Mouse (Mus musculus): ENCODE results near the gene Ccdc9. TPM values are rescaled to one million over a fixed set of nuclear protein-coding genes. Genes with fewer than 3 reads are reported as not detected.
A peak's percentile ranks its signal among the peaks of the same experiment; 100 is the strongest.
"Not testable (repeated sequence)": the region's sequence is repeated elsewhere in the genome, so short reads cannot be mapped to it uniquely, and the experiment has no call there.

The Ccdc9 gene
- total RNA-seq, 2 experiments from 2014 or later: 29.1 to 36.9 TPM

GRCm38 (mm10) chr7:16308093-16308492, 21.5 kb upstream of the Ccdc9 start, which contains the start of gene Bbc3:
Bbc3 (plus strand) TSS chr7:16308393.
- DNase-seq: not testable (repeated sequence)

GRCm38 (mm10) chr7:16307141-16307540, 20.5 kb upstream of the Ccdc9 start:
- DNase-seq: not testable (repeated sequence)

- peak; percentile 91 for DNase-seq
Measured at GRCm38 (mm10) chr7:16299419-16300035, 12.9 kb upstream of the Ccdc9 start.

- DNase-seq: no peak
Measured at GRCm38 (mm10) chr7:16298927-16299326, 12.3 kb upstream of the Ccdc9 start.

GRCm38 (mm10) chr7:16297616-16298015, 11.0 kb upstream of the Ccdc9 start:
- DNase-seq: no peak

GRCm38 (mm10) chr7:16296766-16297390, 10.3 kb upstream of the Ccdc9 start:
- DNase-seq: peak; percentile 86

- no peak for DNase-seq
Measured at GRCm38 (mm10) chr7:16296146-16296545, 9.6 kb upstream of the Ccdc9 start.

- peak; percentile 86 for DNase-seq
Measured at GRCm38 (mm10) chr7:16295321-16295900, 8.8 kb upstream of the Ccdc9 start.

GRCm38 (mm10) chr7:16294837-16295236, 8.2 kb upstream of the Ccdc9 start:
- DNase-seq: peak; percentile 92

- no peak for DNase-seq
Measured at GRCm38 (mm10) chr7:16294346-16294745, 7.8 kb upstream of the Ccdc9 start.

GRCm38 (mm10) chr7:16287791-16288190, 1.2 kb upstream of the Ccdc9 start:
- DNase-seq: no peak

GRCm38 (mm10) chr7:16287016-16287415, 421 bp upstream of the Ccdc9 start:
- no peak for DNase-seq

- peak; percentile 86 for DNase-seq
Measured at GRCm38 (mm10) chr7:16285450-16286025, 1.1 kb downstream of the Ccdc9 start.

GRCm38 (mm10) chr7:16284904-16285303, 1.7 kb downstream of the Ccdc9 start:
- no peak for DNase-seq

GRCm38 (mm10) chr7:16284001-16284400, 2.6 kb downstream of the Ccdc9 start:
- DNase-seq: no peak

- no peak for DNase-seq
Measured at GRCm38 (mm10) chr7:16282334-16282733, 4.3 kb downstream of the Ccdc9 start.

GRCm38 (mm10) chr7:16280721-16281120, 5.9 kb downstream of the Ccdc9 start:
- no peak for DNase-seq

GRCm38 (mm10) chr7:16274922-16275890, 11.4 kb downstream of the Ccdc9 start:
- DNase-seq: no peak

- peak; percentile 75 for DNase-seq
Measured at GRCm38 (mm10) chr7:16273766-16274140, 12.8 kb downstream of the Ccdc9 start.

- peak; percentile 82 for DNase-seq
Measured at GRCm38 (mm10) chr7:16273081-16273765, 13.4 kb downstream of the Ccdc9 start, which contains the start of gene Inafm1. Inafm1 (minus strand) TSS chr7:16273617.

- DNase-seq: peak; percentile 44
Measured at GRCm38 (mm10) chr7:16272681-16273080, 13.9 kb downstream of the Ccdc9 start.
